Mouse (Mus musculus) heart, embryonic 15.5 days (tissue): Measurements from ENCODE around the gene Lrmda. TPM values are rescaled to one million over a fixed set of nuclear protein-coding genes. Genes with fewer than 3 reads are reported as not detected.

Experiments
- ATAC-seq: fragments of 200-750 bp; cut with Nextera tagmentation; replicated peaks from 2 replicates; pipeline ENCODE4 v1.8.0; 2017; ENCODE audit warnings: low read depth, moderate TSS enrichment; ENCODE audit not compliant: insufficient number of reproducible peaks, insufficient read depth, low FRiP score
- H3K27ac ChIP-seq: fragments of 300-500 bp; sonication (generic); 2 replicates; pipeline ENCODE4 v1.5.1; 2015; ENCODE audit warnings: mild to moderate bottlenecking, inconsistent platforms
- H3K27me3 ChIP-seq: fragments of 300-500 bp; sonication (generic); 2 replicates; pipeline ENCODE4 v1.6.1; 2015; ENCODE audit warnings: inconsistent platforms
- H3K36me3 ChIP-seq: fragments of 300-500 bp; sonication (generic); 2 replicates; pipeline ENCODE4 v1.6.1; 2015; ENCODE audit warnings: mild to moderate bottlenecking, inconsistent platforms
- H3K4me1 ChIP-seq: fragments of 300-500 bp; sonication (generic); replicated peaks from 2 replicates; pipeline ENCODE4 v1.6.1; 2015; ENCODE audit warnings: inconsistent platforms
- H3K4me2 ChIP-seq: fragments of 300-500 bp; sonication (generic); 2 replicates; pipeline ENCODE4 v1.6.1; 2015; ENCODE audit warnings: inconsistent platforms, mild to moderate bottlenecking, moderate library complexity
- H3K4me3 ChIP-seq: fragments of 300-500 bp; sonication (generic); 2 replicates; pipeline ENCODE4 v1.5.1; 2015; ENCODE audit warnings: mild to moderate bottlenecking, inconsistent platforms
- H3K9ac ChIP-seq: fragments of 300-500 bp; sonication (generic); 2 replicates; pipeline ENCODE4 v1.6.1; 2015; ENCODE audit warnings: mild to moderate bottlenecking, inconsistent platforms
- H3K9me3 ChIP-seq: fragments of 300-500 bp; sonication (generic); replicated peaks from 2 replicates; pipeline ENCODE4 v1.6.1; 2016; ENCODE audit warnings: inconsistent platforms
- WGBS: fragments of 180-500 bp; shearing (Covaris S2); methylation state at CpG from one replicate; pipeline ENCODE4 v1.1.7; 2015; ENCODE audit warnings: mixed read lengths; 5-methylcytosine and 5-hydroxymethylcytosine counted together
- polyA plus RNA-seq: library from polyadenylated mRNA; unstranded; fragments of >200 nt; fragmentation: Nextera tagmentation; extraction: Ambion mirVana; gene quantifications from 2 replicates; pipeline ENCODE4 v1.2.1, GENCODE M21; 2015

The Lrmda gene
- polyA plus RNA-seq, 1 experiment from 2014 or later: 0.83 TPM

DNA sequence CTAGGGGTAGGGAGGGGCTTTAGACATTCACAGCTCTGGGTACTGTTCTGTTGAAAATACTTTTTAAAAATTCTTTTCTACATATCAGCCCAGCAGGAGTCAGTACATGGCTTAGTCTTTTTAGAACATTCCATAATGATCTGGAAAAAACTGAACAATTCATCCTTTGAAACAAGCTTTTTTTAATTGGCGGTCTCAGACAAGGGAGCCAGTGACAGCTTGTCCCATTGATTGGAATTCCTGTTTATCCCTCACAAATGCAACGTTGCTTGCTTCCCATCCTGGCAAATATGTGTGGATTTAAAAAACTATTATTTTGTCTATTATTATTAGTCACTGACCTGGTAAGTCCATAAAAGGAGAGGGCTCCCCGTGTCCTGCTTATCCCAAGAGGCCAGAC lies 64.4 kb downstream of the Lrmda start:
- Histone ChIP-seq H3K9me3 (no peaks in the 10 kb centered on the region), H3K9ac (no peak overlapping the region), H3K4me1 (no peaks in the 10 kb centered on the region), H3K4me3 (no peak overlapping the region), H3K36me3 (no peaks in the 10 kb centered on the region), H3K27me3 (peaks cover 18% of the 10 kb centered on the region; the same call in 1 of the 2 replicates), H3K27ac (no peak overlapping the region), H3K4me2 (no peak overlapping the region)
- WGBS: 76% methylated on average over 3 of the region's 3 CpGs
- no peak for ATAC-seq

- Histone ChIP-seq H3K27me3 (peaks cover 18% of the 10 kb centered on the region; the same call in 1 of the 2 replicates), H3K9ac (no peak overlapping the region), H3K9me3 (no peaks in the 10 kb centered on the region), H3K4me1 (no peaks in the 10 kb centered on the region), H3K36me3 (no peaks in the 10 kb centered on the region), H3K4me2 (no peak overlapping the region), H3K27ac (no peak overlapping the region), H3K4me3 (no peak overlapping the region)
- 82% methylated on average over 3 of the region's 3 CpGs for WGBS
- no peak for ATAC-seq
These were observed 65.9 kb downstream of the Lrmda start for GRCm38 (mm10) chr14:22085411-22085810.

DNA sequence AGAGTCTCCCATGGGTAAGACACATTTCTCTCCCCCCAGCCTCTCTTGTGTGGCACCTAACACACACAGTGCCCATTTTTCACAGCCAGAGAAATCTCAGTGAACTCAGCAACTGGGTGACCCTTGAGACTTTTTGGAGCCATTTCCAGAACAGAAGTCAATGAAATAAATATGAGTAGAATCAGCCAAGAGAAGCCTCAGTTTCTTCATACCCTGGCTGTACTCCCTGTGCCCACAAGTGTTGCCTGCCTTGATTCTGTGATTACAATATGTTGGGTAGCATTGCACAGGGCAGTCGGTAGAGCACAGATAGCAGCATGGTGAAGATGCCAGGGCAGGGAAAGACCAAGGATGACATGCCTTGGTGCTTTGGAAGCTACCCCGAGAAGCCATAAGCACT lies 69.1 kb downstream of the Lrmda start:
- Histone ChIP-seq H3K27ac (no peak overlapping the region), H3K9ac (no peak overlapping the region), H3K36me3 (no peaks in the 10 kb centered on the region), H3K4me3 (no peak overlapping the region), H3K4me1 (peaks cover 14% of the 10 kb centered on the region), H3K27me3 (no peaks in the 10 kb centered on the region), H3K9me3 (no peaks in the 10 kb centered on the region), H3K4me2 (no peak overlapping the region)
- no peak for ATAC-seq
- 91% methylated on average over 2 of the region's 2 CpGs for WGBS

DNA sequence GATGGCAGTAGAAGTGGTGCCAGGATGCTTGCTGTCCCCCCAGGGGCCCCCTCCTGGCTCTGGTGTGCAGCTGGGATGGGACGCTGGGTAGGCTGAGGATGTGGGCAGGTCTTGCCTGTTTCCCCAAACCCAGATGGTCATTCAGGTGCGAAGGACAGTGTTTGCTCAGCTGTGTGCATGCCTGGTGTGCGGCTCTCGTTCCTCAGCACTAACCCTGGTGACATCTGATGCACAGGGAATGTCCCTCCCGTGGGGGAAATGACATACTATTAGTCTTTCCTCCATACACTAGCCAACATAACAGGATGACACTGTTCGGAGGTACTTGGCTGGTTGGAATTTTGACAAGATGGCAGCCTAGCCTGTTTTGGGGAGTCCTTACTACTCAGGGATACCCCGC lies 69.8 kb downstream of the Lrmda start:
- Histone ChIP-seq H3K36me3 (no peaks in the 10 kb centered on the region), H3K9me3 (no peaks in the 10 kb centered on the region), H3K9ac (no peak overlapping the region), H3K4me3 (no peak overlapping the region), H3K4me2 (no peak overlapping the region), H3K4me1 (peaks cover 14% of the 10 kb centered on the region), H3K27me3 (0 out of 2 replicates have a peak, but pooled peaks cover 4% of the 10 kb centered on the region), H3K27ac (no peak overlapping the region)
- 71% methylated on average over 7 of the region's 7 CpGs for WGBS
- ATAC-seq: no peak

- 67% methylated on average over 8 of the region's 8 CpGs for WGBS
These were observed 70.5 kb downstream of the Lrmda start for GRCm38 (mm10) chr14:22089866-22090470.

GRCm38 (mm10) chr14:22090778-22091211 lies 71.3 kb downstream of the Lrmda start:
- H3K27ac ChIP-seq: peak overlapping the region; percentile 11
- no peaks in the 10 kb centered on the region for H3K9me3 ChIP-seq
- H3K4me1 ChIP-seq: peaks cover 14% of the 10 kb centered on the region
- WGBS: 21% methylated on average over 5 of the region's 5 CpGs
- peak; percentile 63 for ATAC-seq
- no peaks in the 10 kb centered on the region for H3K36me3 ChIP-seq
- no peak overlapping the region for H3K9ac ChIP-seq
- 0 out of 2 replicates have a peak, but pooled peaks cover 7% of the 10 kb centered on the region for H3K27me3 ChIP-seq
- peak overlapping the region; percentile 11; the same call in 1 of the 2 replicates for H3K4me2 ChIP-seq
- H3K4me3 ChIP-seq: no peak overlapping the region

More at GRCm38 (mm10) chr14:22089866-22090470, 70.5 kb downstream of the Lrmda start:
- no peak overlapping the region; the same call in 1 of the 2 replicates for H3K27ac ChIP-seq
- H3K4me1 ChIP-seq: peaks cover 14% of the 10 kb centered on the region
- H3K27me3 ChIP-seq: 0 out of 2 replicates have a peak, but pooled peaks cover 7% of the 10 kb centered on the region
- ATAC-seq: no peak
- H3K9ac ChIP-seq: no peak overlapping the region
- no peak overlapping the region for H3K4me3 ChIP-seq
- no peaks in the 10 kb centered on the region for H3K9me3 ChIP-seq
- no peak overlapping the region for H3K4me2 ChIP-seq
- no peaks in the 10 kb centered on the region for H3K36me3 ChIP-seq

GRCm38 (mm10) chr14:22091306-22091705 lies 71.8 kb downstream of the Lrmda start:
- no peak overlapping the region for H3K9ac ChIP-seq
- 0 out of 2 replicates have a peak, but pooled peaks have one; percentile 13 for ATAC-seq
- peak overlapping the region; percentile 11; the same call in 1 of the 2 replicates for H3K27ac ChIP-seq
- no peak overlapping the region; the same call in 1 of the 2 replicates for H3K4me2 ChIP-seq
- H3K27me3 ChIP-seq: 0 out of 2 replicates have a peak, but pooled peaks cover 7% of the 10 kb centered on the region
- H3K4me3 ChIP-seq: no peak overlapping the region
- 26% methylated on average over 4 of the region's 4 CpGs for WGBS
- H3K36me3 ChIP-seq: no peaks in the 10 kb centered on the region
- H3K9me3 ChIP-seq: no peaks in the 10 kb centered on the region
- peaks cover 14% of the 10 kb centered on the region for H3K4me1 ChIP-seq

GRCm38 (mm10) chr14:22093124-22093523 lies 73.6 kb downstream of the Lrmda start:
- 29% methylated on average over 8 of the region's 8 CpGs for WGBS
- H3K9me3 ChIP-seq: no peaks in the 10 kb centered on the region
- H3K27me3 ChIP-seq: 0 out of 2 replicates have a peak, but pooled peaks cover 7% of the 10 kb centered on the region
- no peak overlapping the region for H3K27ac ChIP-seq
- H3K4me2 ChIP-seq: peak overlapping the region; percentile 21; the same call in 1 of the 2 replicates
- peaks cover 14% of the 10 kb centered on the region for H3K4me1 ChIP-seq
- no peak overlapping the region for H3K4me3 ChIP-seq
- peak; percentile 66 for ATAC-seq
- no peaks in the 10 kb centered on the region for H3K36me3 ChIP-seq
- H3K9ac ChIP-seq: no peak overlapping the region

GRCm38 (mm10) chr14:22101961-22102805 lies 82.7 kb downstream of the Lrmda start:
- 69% methylated on average over 14 of the region's 14 CpGs for WGBS

DNA sequence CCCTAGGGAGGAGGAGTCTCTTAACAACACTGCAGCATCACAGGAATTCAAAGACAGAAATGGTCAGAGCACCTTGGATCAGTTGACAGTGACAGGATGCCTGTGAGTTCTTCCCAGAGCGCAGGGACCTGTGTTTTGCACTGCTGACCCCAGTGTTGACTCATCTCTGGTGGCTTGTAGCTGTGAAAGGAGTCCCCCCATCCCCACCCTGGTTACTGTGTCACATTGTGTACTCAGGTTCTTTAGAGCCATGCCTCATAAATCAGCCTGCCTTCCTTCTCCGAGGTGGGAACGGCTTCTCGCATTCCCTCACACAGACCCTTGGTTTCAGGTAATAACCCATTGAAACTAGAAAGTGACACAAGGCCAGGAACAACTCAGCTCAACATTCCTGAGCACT lies 86.3 kb downstream of the Lrmda start:
- 77% methylated on average over 4 of the region's 4 CpGs for WGBS
- Histone ChIP-seq H3K4me1 (peaks cover 5% of the 10 kb centered on the region), H3K27ac (no peak overlapping the region), H3K4me3 (no peak overlapping the region), H3K9me3 (no peaks in the 10 kb centered on the region), H3K9ac (no peak overlapping the region), H3K4me2 (no peak overlapping the region), H3K36me3 (no peaks in the 10 kb centered on the region), H3K27me3 (peaks cover 20% of the 10 kb centered on the region)
- no peak for ATAC-seq

More at GRCm38 (mm10) chr14:22101961-22102805, 82.7 kb downstream of the Lrmda start:
- no peaks in the 10 kb centered on the region for H3K9me3 ChIP-seq
- H3K4me1 ChIP-seq: no peaks in the 10 kb centered on the region
- H3K27ac ChIP-seq: no peak overlapping the region
- H3K4me3 ChIP-seq: no peak overlapping the region
- no peak overlapping the region for H3K9ac ChIP-seq
- ATAC-seq: no peak
- no peak overlapping the region for H3K4me2 ChIP-seq
- H3K36me3 ChIP-seq: no peaks in the 10 kb centered on the region
- peaks cover 13% of the 10 kb centered on the region; the same call in 1 of the 2 replicates for H3K27me3 ChIP-seq

- no peak overlapping the region for H3K4me3 ChIP-seq
- no peak overlapping the region for H3K4me2 ChIP-seq
- no peak overlapping the region for H3K9ac ChIP-seq
- H3K4me1 ChIP-seq: peaks cover 5% of the 10 kb centered on the region
- H3K36me3 ChIP-seq: no peaks in the 10 kb centered on the region
- 88% methylated on average over 3 of the region's 3 CpGs for WGBS
- no peak for ATAC-seq
- no peak overlapping the region for H3K27ac ChIP-seq
- H3K27me3 ChIP-seq: peaks cover 20% of the 10 kb centered on the region
- no peaks in the 10 kb centered on the region for H3K9me3 ChIP-seq
These were observed 87.3 kb downstream of the Lrmda start for GRCm38 (mm10) chr14:22106777-22107176.
